Mouse (Mus musculus) cerebellum, adult 2 months (tissue): ENCODE measurements around the gene Cwc22.

Source experiments
- CTCF ChIP-seq: fragments of 200-500 bp; IDR thresholded peaks from 2 replicates; pipeline ENCODE4 v1.5.1; 2011; ENCODE audit warnings: low read depth, mild to moderate bottlenecking, control low read depth, low read length, moderate library complexity, borderline replicate concordance; ENCODE audit not compliant: insufficient read depth
- POLR2A ChIP-seq: fragments of 200-500 bp; IDR thresholded peaks from 2 replicates; pipeline ENCODE4 v1.6.1; 2011; ENCODE audit warnings: low read length, control low read depth, borderline replicate concordance; ENCODE audit not compliant: insufficient read depth

GRCm38 (mm10) chr2:77992951-77993604 lies 46.9 kb upstream of the Cwc22 start:
- TF ChIP-seq POLR2A, result no peak
- TF ChIP-seq CTCF, result no peak
